Mouse (Mus musculus) left cerebral cortex, adult 18-20 months (tissue): ENCODE results near the gene Lrrc2. TPM values are rescaled to one million over a fixed set of nuclear protein-coding genes. Genes with fewer than 3 reads are reported as not detected.

Experiments
- DNase-seq, 2 experiments: peaks; one replicate each; pipeline ENCODE4 v3.0.0; 2021 to 2022; ENCODE audit warnings: low spot score in 2 of 2, mixed read lengths in 1 of 2
- total RNA-seq, 2 experiments: library from RNA; stranded (reverse); gene quantifications; 2 replicates each; pipeline ENCODE4 v1.2.3; 2021

Gene Lrrc2
- total RNA-seq, 2 experiments from 2014 or later, result 0.88 to 1.2 TPM

DNA sequence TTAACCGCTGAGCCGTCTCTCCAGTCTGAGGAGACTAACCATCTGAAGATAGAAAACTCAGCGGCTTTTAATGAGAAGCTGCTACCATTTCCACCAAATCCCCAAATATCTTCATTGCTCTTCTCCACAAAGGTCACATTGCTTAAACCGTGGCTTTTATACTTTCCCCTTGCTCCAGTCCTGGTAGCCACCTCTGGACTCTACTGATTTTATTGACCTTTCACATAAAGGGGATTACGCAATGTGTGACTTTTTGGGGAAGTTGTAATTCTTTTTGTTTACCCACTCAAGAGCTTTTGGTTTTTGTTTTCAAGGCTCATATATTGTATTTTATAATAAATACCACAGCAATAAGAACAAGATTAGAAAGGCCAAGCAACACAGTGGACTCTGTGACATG, 34.2 kb downstream of the Lrrc2 start:
- no peak for DNase-seq

DNA sequence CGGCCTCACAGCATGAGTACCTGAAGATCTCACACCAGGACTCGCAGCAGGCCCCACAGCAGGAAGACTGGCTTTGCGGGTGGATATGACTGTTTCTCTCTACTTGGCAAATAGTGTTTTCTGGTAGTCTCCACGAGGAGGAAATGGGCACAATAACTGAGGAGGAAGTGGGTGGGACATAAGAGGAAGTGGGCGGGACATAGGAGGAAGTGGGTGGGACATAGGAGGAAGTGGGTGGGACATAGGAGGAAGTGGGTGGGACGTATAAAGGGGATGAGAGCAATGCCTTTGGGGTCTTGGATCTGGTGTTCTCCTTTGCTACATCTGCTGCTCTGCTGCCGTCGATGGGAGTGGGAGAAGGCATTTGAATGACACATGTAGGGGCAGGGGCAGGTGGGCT, 34.6 kb downstream of the Lrrc2 start:
- DNase-seq, result no peak

DNA sequence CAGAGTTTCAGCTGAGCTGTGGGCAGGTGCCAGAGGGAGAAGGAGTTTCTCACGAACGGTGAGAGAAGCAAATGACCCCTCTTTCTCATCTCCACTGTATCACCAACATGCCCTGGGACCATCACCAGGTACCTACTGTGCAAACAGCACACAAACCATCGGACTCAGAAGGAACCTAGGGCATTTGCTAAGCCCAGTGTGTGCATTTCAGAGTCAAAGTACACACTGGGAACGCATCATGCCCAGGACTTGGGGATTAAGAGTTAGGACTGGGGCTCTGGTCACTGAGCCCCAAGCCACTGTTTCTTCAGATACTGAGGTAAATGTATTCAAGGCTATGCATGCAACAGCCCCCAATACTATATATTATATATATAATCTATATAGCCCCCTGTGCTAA, 36.0 kb downstream of the Lrrc2 start:
- DNase-seq, result no peak

DNA sequence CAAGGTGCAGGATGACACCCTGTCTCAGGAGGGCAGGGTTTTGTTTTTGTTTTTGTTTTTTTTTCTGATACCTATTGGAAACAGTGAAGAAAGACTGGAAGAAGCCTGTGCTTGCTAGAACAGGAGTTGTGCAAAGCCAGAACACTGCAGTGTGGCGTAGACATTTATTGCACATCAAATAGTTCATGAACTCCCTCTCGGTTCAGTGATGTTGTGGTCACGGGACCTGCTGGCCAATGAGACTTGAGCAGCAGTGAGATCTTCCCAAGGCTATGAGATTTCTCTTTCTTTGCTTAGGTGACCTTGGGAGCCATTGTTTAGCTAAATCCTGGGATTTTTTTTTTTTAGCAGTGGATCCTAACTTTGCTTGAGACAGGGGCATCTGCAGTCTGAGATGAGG, 36.7 kb downstream of the Lrrc2 start:
- no peak for DNase-seq

DNA sequence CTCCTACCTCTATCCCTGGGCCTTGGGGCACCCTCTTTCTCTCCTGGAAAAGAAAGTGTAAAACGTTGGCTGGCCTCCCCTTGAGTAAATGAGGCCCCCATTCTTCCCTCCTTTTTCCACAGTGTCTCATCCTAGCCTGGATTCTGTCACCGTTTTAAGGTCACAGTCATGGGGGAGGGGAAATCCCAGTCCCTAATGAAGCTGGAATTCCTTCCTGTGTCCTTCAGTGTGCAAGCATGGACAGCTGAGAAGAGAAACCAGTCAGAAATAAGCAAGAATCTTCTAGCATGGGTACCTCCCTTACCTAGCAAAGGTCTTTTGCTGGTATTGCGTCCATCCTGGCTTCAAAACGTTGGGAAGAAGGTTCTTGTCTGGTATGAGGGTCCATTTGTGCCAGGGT, 37.8 kb downstream of the Lrrc2 start:
- DNase-seq, result no peak

DNA sequence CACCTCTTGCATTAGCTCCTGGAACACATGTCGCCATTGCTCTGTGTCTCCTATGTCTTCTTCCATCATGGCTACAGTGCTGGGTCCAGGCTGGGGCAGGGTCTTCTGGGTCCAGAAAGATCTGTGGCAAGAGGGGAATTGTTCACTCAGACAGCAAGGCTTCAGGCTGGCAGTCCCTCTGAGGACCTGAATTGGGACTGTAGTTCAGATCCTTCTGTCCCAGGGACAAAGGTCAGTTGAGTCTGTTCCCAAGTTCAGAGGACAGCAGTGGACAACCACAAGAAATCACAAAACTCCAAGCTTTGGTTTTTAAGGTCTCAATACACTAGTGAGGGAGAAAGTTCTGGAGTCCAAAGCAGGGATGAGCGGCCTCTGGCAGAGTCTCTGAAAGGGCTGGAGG, 38.2 kb downstream of the Lrrc2 start:
- DNase-seq, result no peak

DNA sequence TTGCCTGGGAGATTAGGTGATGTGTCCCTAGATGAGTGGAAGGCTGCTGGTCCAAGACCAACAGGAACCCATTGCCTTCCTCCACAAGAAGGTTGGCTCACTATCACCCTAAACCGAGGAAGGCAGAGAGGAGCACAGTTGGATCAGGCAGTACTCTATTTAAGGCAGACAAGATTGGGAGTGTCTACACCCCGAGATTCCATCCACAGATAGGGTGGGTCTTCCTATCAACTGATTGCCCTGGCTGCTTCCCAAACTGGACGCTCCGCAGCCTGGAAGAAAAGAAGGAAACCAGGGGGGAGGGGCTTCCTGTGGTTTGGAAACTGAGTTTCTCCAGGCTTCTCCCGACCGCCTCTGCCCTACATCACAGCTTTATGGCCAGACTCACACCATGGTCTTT, 38.9 kb downstream of the Lrrc2 start, which contains the start of gene Rtp3:
Gene Rtp3, minus strand, starts transcription at position 380 of the 400 bp plus-strand sequence.
- DNase-seq, result no peak

DNA sequence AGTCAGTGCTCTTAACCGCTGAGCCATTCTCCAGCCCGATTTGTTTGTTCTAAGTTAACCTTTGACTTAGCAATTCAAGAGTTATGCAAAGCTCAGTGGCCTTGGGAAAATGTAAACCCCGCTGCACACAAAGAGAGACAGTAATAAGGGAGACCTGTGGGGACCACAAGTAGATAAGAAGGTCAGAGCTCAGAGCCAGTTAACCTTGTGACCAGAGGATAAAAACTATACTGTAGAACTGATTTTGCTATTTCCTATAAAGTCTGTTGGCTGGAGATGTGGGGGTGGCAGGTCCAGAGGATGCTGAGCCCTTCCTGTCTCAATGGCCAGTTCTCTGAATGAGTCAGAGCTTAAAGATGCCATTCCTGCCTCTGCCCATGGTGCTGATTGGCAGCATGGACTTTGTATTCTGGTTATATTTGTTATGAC, 42.0 kb downstream of the Lrrc2 start:
- no peak for DNase-seq

DNA sequence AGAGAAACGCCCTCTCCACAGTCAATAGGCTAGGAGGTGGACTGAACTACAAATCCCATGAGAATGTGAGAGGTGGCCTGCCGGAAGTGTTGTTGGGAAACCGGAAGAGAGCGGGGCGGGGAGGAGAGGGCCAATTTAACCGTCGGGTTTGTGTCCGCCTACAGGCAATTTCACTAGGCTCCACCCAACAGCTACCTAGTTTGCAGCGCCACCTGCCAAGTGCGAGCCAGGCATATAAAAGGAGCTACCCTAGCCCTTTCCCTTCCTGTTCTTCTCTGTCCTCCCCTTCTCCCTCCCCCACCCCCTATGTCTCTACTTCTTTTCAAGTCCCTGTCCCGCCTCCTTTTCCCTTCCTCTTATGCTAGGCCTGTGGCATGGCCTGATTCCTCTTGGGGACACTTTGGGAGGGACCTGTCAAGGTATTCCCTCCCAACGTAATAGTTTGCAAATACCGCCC, 43.4 kb downstream of the Lrrc2 start:
- DNase-seq, result peak; percentile 69 to 72

DNA sequence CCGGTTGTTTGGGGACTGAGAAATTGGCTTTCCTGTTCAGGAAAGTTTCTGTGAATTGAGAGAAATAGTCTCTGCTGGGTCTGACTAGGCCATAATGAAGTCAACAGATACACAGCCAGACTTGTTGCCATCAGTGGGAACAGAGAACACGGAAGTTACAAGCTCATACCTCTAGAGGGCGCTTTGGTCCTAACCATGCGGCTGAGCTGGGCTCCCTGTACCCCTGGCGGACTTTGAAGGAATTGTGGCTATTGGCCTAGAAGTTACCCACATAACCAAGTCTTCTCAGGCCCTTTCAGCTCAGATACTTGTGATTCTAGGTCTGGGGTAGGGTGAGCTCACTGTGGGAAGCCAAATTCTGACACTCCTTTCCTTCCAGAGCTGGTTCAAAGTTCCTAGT, 45.9 kb downstream of the Lrrc2 start:
- DNase-seq, result peak; percentile 68 to 75

DNA sequence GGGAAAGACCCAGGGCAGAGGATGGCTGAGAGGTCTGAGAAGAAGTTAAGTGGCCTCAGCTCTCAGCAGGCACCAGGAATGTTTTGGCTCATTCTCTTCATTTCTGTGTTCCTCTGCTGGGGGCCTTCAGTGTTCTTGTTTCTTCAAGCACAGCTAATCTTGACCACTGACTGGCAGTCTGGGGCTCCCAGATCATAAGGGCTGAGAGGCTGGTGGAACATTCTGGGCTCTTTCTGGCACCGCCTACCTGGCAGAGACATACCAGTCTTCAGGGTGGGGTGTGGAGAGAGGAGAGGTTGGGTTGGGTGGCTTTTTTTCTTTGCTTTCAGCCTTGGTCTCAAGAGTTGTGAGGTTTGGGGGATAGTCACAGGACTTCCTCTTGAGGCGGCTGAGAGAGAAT, 47.7 kb downstream of the Lrrc2 start:
- no peak for DNase-seq

DNA sequence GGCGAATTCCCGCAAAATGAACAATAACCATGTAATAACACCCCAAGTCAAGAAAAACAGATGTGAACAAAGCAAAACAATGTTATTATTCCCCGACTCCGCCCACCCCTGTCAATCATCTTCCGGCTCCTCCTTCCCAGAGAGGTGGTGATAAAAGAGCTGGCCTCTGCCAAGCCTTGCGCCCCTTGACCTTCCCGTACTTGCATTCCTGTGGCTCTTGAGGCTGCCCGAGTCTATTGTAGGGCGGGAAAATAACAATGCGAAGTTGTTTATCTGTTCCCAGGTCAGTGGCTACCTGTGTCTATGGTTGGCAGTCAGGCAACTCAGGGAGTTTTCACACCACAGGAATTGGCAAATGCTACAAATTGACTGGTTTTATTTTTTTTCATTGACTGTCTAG, 48.5 kb downstream of the Lrrc2 start:
- no peak for DNase-seq

DNA sequence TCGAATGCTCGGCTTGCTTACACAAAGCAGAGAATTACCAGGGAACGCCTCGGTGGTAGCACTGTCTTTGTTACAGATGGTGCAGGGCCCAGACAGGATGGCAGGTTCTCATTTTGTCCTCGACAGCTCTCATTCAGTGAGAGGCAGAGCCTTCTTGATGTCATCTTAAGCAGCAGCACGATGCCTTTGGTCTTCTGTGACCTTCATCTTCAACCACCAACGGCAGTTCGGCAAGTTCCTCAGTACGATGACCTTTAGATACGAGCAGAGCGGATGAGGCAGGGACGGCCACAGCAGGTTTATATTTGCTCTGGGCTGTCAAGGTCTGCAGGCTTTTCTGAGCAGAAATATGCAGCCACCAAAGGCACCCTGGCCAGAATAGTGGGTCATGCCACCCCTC, 50.3 kb downstream of the Lrrc2 start:
- DNase-seq, result no peak

DNA sequence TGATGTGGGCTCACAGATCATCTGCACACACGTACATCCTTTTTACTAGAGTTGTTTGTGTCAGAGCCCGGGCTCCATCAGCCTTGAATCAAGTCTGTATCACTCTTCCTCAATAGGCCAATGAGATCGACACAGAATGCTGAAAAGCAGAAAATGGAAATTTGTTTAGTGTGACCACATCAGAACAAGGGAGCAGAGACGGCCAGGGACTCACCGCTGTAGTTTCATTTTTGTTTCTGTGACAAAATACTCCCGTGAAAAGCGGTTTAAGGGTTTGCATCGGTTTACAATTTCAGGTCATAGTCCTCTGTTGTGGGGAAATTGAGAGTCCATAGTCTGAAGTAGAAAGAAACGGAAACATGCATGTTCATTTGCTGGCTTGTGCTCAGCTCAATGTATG, 51.9 kb downstream of the Lrrc2 start:
- no peak for DNase-seq

DNA sequence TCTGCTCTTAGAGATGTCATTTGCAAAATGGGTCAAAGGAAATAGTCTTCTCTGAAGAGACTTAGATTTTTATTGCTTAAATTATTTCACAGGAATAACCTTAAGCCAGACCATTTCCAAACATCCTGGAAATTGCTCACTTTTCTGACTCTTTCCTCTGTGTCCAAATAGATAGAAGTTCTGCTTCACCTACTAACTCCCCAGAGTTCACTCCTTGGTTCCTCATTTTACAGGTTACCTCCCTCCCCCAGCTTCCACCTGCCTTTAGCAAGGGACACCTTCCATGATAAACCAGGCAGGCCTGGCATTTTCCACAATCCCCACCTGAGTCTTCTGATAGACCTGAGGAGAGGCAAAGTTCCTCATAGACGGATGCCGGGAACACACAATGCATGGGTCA, 55.2 kb downstream of the Lrrc2 start:
- no peak for DNase-seq

DNA sequence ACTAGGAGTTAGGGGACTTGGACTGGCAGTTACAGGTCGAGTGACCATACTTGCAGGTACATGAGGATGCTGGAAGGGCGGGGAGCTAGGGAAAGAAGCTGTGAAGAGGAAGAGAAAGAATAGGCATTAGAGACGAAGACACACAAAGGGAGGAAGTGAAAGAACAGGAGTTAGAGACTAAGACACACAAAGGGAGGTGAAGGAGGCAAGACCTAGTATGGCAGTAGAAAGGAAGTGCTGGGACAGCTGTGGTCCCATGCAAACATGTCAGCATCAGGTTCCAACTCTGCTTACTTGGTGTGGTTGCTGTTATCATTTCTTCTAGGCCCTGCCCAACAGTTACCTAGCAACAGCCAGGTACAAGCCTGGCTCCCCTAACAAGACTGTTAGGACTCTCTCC, 58.4 kb downstream of the Lrrc2 start:
- DNase-seq, result no peak

DNA sequence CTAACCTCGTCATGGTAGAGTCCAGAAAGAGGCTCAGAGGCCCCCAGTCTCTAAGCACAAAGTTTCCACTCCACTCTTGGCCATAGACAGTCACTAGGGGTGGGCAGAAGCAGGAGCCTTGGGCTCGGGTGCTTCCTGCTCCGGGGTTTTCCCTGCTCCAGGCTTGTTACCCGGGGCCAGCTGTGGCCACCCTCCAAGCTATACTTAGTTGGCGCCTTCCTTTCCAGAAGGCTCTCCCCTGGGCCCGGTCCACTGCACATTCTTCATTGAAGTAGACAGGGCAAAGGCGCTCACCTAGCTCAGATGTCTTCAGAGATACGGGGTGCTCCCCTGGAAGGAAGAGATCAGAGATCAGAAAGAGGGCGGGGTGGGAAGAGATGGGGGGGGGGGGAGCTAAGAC, 60.2 kb downstream of the Lrrc2 start:
- DNase-seq, result no peak

DNA sequence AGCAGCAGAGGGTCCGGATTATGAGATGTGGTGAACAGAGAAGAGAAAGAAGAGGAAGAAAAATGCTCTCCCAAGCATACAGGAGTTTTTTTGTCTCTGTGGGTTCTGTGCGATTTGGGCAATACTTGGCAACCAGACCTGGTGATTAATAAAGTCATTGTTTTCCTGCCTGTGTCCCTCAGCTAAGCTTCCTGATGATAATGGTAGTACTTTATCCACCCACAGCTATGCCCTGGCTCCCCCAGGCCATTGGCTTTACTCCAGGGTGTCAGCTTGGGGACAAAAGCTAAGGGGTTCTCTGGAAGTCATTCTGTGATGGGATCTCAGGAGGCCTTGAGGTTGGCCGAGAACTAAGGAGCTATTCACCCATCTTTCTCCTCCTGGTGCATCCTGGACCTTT, 60.7 kb downstream of the Lrrc2 start:
- DNase-seq, result no peak

DNA sequence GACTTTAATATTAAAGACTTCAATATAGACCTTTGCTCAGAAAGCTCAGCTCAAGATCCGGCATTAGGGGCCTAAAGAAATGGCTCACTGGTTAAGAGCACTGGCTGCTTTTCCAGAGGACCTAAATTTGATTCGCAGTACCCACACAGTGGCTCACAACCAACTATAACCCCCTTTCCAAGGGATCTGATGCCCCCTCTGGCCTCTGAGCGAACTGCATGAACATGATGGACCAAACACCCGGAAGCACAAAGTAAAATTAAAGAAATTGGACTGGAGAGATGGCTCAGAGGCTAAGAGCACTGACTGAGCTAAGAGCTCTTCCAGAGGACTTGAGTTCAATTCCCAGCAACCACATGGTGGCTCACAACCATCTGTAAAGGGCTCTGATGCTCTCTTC, 64.3 kb downstream of the Lrrc2 start:
- no peak for DNase-seq

DNA sequence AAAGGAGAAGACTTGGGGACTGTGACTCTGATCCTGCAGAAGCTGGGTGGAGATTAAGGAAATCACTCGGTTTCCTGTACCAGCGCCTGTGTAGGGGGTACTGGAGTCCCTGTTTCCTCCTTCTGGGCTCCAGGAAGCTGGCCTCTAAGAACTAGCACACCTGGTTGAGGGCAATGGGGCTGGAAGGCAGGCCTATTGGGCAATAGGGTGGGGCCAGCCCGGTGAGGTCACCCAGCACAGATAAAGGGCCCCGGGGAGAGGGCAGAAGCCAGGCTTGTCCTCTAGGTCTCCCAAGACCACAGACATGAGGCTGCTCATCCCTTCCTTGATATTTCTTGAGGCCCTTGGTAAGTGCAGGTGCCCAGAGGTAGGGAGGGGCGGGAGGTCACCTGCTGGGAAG, 67.7 kb downstream of the Lrrc2 start, which contains the start of gene Ltf:
Gene Ltf, plus strand, starts transcription at position 250 of the 400 bp plus-strand sequence.
- DNase-seq, result no peak

DNA sequence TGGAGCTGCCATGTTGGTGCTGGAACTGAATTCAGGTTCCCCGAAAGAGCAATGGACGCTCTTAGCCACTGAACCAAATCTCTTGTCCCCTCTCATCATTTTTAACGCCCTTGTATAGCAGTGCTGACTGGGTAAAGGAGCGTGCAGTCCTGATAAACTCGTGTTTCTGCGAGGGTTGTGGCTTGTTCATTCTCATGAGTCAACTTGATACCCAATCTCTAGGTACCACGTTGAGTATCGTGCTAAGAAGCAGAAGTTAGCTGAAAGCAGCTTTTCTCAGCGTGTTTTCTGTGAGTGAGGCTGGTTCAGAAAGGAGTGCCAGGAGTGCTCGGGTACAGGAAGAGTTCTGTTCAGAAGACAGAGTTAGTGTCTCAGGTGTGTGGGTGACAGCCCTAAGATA, 75.4 kb downstream of the Lrrc2 start:
- DNase-seq, result no peak
